Mouse (Mus musculus): Measurements from ENCODE around the gene Pxdc1. TPM values are rescaled to one million over a fixed set of nuclear protein-coding genes. Genes with fewer than 3 reads are reported as not detected.

Pxdc1 gene
- polyA plus RNA-seq, 1 experiment from 2014 or later: 9.2 TPM

DNA sequence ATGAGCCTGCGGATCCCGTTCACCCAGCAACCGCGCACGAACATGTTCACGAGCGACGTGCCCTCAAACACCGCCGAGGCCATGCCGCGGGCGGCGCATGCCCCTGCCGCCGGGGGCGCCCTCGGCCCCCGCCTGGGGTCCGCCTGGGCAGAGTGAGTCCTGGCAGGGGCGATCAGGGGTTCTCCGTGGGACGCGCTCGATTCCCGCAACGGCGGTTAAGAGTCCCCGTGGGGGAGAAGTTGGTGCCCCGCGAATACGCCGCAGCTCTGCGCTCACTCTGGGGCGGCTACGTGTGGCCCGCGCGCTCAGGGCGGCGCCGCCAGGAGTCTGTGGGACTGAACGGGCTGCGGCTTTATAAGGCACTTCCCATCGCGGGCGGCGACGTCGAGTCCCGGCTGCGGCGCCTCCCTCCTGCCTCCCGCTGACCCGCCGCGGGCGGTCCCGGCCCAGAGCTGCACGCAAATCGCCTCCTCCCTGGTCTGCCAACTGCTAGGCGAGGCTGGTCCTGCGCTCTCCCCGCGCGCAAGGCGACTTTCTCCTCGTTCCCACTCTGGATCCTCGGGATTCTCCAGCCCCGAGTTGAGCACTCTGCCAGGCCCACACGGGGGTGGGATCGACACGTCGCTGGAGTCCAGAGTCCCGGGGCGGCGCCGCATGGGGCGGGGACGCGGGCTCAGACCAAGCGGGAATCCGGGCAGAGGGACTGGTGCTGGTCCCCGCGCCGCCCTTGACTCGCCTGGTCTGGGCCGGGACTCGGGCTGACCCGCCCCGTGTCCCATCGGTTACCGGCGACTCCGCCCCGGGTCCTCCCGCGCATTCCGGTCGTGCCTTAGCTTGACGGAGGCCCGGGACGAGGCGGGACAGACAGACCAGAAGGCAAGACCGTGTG lies 689 bp downstream of the Pxdc1 start:
- peak; percentile 74 for ATAC-seq
- Histone ChIP-seq H3K27me3 (ENCODE audit: control insufficient read depth, insufficient read depth, low read depth, low read length) (peaks cover 31% of the 10 kb centered on the region), H3K9ac (ENCODE audit: low read depth, low read length) (peak overlapping the region; percentile 59), H3K27ac (ENCODE audit: low read length) (peak overlapping the region; percentile 4; the same call in 1 of the 2 replicates), H3K4me1 (ENCODE audit: control insufficient read depth, insufficient read depth, low read length) (peaks cover 19% of the 10 kb centered on the region), H3K4me3 (ENCODE audit: low read depth, low read length) (peak overlapping the region; percentile 60), H3K4me2 (ENCODE audit: low read length) (peak overlapping the region; percentile 99), H3K36me3 (ENCODE audit: control insufficient read depth, insufficient read depth, low read length) (no peaks in the 10 kb centered on the region), H3K9me3 (replicated peaks; ENCODE audit: control insufficient read depth, low read length, poor library complexity, severe bottlenecking) (no peaks in the 10 kb centered on the region)
- under 1% methylated on average over 100 of the region's 105 CpGs for WGBS

DNA sequence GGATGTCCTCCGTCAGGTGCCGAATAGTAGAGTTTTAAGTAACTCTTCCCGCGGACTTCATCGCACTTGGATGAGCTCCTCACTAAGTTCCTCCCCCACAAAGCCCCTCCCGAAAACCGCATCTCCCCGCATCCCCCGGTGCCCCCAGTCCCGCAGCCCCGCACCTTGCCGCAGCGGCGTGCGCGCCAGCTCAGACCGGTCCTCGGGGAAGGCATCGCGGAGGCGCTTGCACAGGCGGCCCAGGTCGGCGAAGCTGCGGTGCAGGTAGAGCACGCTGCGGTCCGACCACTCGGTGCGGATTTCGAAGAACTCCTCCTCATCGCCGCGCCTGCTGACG lies 1.3 kb downstream of the Pxdc1 start:
- peaks cover 19% of the 10 kb centered on the region for H3K4me1 ChIP-seq (ENCODE audit: control insufficient read depth, insufficient read depth, low read length)
- H3K27me3 ChIP-seq (ENCODE audit: control insufficient read depth, insufficient read depth, low read depth, low read length): peaks cover 31% of the 10 kb centered on the region
- H3K36me3 ChIP-seq (ENCODE audit: control insufficient read depth, insufficient read depth, low read length): no peaks in the 10 kb centered on the region
- peak overlapping the region; percentile 59 for H3K9ac ChIP-seq (ENCODE audit: low read depth, low read length)
- H3K27ac ChIP-seq (ENCODE audit: low read length): no peak overlapping the region
- under 1% methylated on average over 35 of the region's 35 CpGs for WGBS
- no peaks in the 10 kb centered on the region for H3K9me3 ChIP-seq (replicated peaks; ENCODE audit: control insufficient read depth, low read length, poor library complexity, severe bottlenecking)
- ATAC-seq: peak; percentile 77
- peak overlapping the region; percentile 99 for H3K4me2 ChIP-seq (ENCODE audit: low read length)
- H3K4me3 ChIP-seq (ENCODE audit: low read depth, low read length): peak overlapping the region; percentile 60

DNA sequence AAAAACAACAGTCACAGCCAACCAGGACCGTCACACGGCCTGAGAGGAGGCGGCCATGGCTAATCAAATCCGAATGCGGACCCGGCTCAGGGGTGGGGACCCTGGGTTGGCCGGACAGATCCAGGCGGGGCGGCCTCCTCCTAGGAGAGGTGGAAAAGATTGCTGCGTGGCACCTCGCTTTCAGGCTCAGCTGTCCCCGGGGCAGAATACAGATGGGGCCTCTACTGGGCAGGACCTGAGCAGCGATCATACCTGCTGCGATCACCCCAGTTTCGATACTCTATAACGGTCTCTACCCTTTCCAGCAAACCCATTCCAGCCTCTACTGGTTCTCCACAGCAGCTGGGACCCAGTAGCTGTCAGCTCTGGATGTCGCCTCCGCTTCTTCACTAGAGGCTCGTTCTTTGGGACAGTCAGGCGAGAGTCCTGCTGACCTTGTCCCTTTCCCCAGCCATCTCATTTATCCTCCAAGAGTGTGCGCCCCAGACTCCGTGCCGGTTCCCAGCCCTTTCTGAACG lies 1.8 kb downstream of the Pxdc1 start:
- ATAC-seq: peak; percentile 21; the same call in 1 of the 2 replicates
- Histone ChIP-seq H3K9ac (ENCODE audit: low read depth, low read length) (peak overlapping the region; percentile 59), H3K4me3 (ENCODE audit: low read depth, low read length) (peak overlapping the region; percentile 60), H3K4me2 (ENCODE audit: low read length) (peak overlapping the region; percentile 99), H3K27ac (ENCODE audit: low read length) (no peak overlapping the region), H3K4me1 (ENCODE audit: control insufficient read depth, insufficient read depth, low read length) (peaks cover 19% of the 10 kb centered on the region), H3K36me3 (ENCODE audit: control insufficient read depth, insufficient read depth, low read length) (no peaks in the 10 kb centered on the region), H3K27me3 (ENCODE audit: control insufficient read depth, insufficient read depth, low read depth, low read length) (peaks cover 31% of the 10 kb centered on the region), H3K9me3 (replicated peaks; ENCODE audit: control insufficient read depth, low read length, poor library complexity, severe bottlenecking) (no peaks in the 10 kb centered on the region)
- 2% methylated on average over 24 of the region's 24 CpGs for WGBS

DNA sequence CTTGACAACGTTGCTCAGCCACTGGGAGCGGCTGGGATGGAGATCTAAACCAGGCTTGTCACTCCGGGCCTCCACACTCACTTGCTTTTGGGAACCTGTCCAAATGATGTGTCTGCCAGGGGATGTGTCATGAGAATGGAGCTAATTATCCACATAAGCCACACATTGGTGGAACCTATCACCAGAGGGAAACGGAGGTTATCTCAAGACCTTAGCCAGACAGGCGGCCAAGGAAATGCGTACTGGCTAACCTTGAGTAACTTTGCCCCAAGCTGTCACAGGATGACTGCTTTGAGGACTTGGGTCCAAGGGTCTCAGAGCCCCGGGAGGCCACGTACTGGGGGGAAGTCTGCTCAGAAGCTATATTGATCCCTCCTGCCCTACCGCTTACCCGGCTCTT lies 2.3 kb downstream of the Pxdc1 start:
- peaks cover 30% of the 10 kb centered on the region for H3K27me3 ChIP-seq (ENCODE audit: control insufficient read depth, insufficient read depth, low read depth, low read length)
- 25% methylated on average over 10 of the region's 10 CpGs for WGBS
- no peaks in the 10 kb centered on the region for H3K9me3 ChIP-seq (replicated peaks; ENCODE audit: control insufficient read depth, low read length, poor library complexity, severe bottlenecking)
- ATAC-seq: no peak
- peak overlapping the region; percentile 99 for H3K4me2 ChIP-seq (ENCODE audit: low read length)
- H3K9ac ChIP-seq (ENCODE audit: low read depth, low read length): no peak overlapping the region
- H3K36me3 ChIP-seq (ENCODE audit: control insufficient read depth, insufficient read depth, low read length): no peaks in the 10 kb centered on the region
- H3K4me3 ChIP-seq (ENCODE audit: low read depth, low read length): peak overlapping the region; percentile 60; the same call in 1 of the 2 replicates
- H3K27ac ChIP-seq (ENCODE audit: low read length): no peak overlapping the region
- peaks cover 19% of the 10 kb centered on the region for H3K4me1 ChIP-seq (ENCODE audit: control insufficient read depth, insufficient read depth, low read length)

DNA sequence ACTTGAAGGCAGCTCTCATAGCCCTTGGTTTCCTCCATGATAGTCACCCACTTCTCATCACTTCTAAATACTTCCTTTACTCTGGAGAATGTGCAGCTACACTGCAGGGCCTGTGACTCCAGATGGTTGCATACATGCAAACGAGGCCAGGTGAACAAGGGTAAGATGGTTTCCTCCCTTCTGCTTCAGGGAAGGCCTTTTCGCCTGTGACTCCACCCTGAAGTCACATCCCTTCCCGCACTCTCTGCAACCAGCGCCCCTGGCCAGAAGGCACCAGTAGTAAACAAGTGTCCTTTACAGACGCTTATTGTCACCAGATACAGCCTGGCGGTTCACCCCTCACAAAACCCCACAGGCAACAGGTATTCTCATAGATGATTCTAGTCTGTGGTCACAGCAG lies 2.9 kb downstream of the Pxdc1 start:
- no peak overlapping the region for H3K9ac ChIP-seq (ENCODE audit: low read depth, low read length)
- 63% methylated on average over 6 of the region's 6 CpGs for WGBS
- peak overlapping the region; percentile 18; the same call in 1 of the 2 replicates for H3K4me3 ChIP-seq (ENCODE audit: low read depth, low read length)
- no peak for ATAC-seq
- H3K36me3 ChIP-seq (ENCODE audit: control insufficient read depth, insufficient read depth, low read length): no peaks in the 10 kb centered on the region
- H3K9me3 ChIP-seq (replicated peaks; ENCODE audit: control insufficient read depth, low read length, poor library complexity, severe bottlenecking): no peaks in the 10 kb centered on the region
- peaks cover 29% of the 10 kb centered on the region for H3K27me3 ChIP-seq (ENCODE audit: control insufficient read depth, insufficient read depth, low read depth, low read length)
- H3K27ac ChIP-seq (ENCODE audit: low read length): no peak overlapping the region
- H3K4me2 ChIP-seq (ENCODE audit: low read length): peak overlapping the region; percentile 99
- H3K4me1 ChIP-seq (ENCODE audit: control insufficient read depth, insufficient read depth, low read length): peaks cover 19% of the 10 kb centered on the region

DNA sequence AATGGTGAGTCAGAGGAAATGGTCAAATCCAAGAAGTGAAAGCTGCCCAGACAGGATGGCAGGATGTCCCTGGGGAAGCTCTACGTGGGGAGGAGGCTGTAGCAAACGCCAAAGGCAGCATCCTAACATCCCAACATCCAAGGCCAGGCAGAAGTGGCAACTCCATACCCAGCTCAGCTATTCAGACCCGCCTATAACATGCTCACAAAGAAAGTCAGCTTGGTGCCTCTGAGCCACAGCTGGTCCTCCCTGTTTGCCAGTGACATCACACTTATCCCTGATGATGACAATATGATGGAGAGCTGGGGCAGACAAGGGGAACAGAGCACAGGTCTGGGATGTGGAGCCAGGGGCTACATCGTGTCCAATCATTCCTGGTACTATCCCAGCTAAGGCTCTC lies 5.5 kb downstream of the Pxdc1 start:
- WGBS: 67% methylated on average over 4 of the region's 4 CpGs
- Histone ChIP-seq H3K9ac (ENCODE audit: low read depth, low read length) (no peak overlapping the region), H3K27me3 (ENCODE audit: control insufficient read depth, insufficient read depth, low read depth, low read length) (peaks cover 19% of the 10 kb centered on the region), H3K9me3 (replicated peaks; ENCODE audit: control insufficient read depth, low read length, poor library complexity, severe bottlenecking) (no peaks in the 10 kb centered on the region), H3K4me1 (ENCODE audit: control insufficient read depth, insufficient read depth, low read length) (peaks cover 15% of the 10 kb centered on the region), H3K36me3 (ENCODE audit: control insufficient read depth, insufficient read depth, low read length) (no peaks in the 10 kb centered on the region), H3K27ac (ENCODE audit: low read length) (no peak overlapping the region), H3K4me2 (ENCODE audit: low read length) (no peak overlapping the region), H3K4me3 (ENCODE audit: low read depth, low read length) (no peak overlapping the region)
- ATAC-seq: no peak

DNA sequence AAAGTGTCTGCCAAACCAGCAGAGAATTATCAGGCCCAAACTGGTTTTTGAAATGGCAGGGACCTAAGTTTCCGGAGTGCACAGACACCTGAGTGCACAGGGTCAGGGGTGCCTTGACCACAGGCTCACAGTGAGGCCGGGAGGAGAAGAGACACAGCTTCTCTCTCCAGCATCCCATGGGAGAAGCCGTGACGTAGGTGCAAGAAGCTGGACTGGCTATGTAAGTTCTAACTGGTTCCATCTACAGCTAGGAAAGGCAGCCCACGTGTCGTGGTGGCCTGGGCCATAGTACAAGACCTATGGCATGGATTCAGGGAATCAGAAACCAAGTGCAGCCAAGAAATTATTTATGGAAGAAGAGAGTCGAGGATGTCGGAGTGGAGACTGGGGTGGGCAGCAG lies 6.1 kb downstream of the Pxdc1 start:
- H3K9me3 ChIP-seq (replicated peaks; ENCODE audit: control insufficient read depth, low read length, poor library complexity, severe bottlenecking): no peaks in the 10 kb centered on the region
- H3K27me3 ChIP-seq (ENCODE audit: control insufficient read depth, insufficient read depth, low read depth, low read length): peaks cover 19% of the 10 kb centered on the region
- no peak overlapping the region for H3K27ac ChIP-seq (ENCODE audit: low read length)
- H3K4me3 ChIP-seq (ENCODE audit: low read depth, low read length): no peak overlapping the region
- peaks cover 13% of the 10 kb centered on the region for H3K4me1 ChIP-seq (ENCODE audit: control insufficient read depth, insufficient read depth, low read length)
- 89% methylated on average over 8 of the region's 8 CpGs for WGBS
- no peak for ATAC-seq
- no peak overlapping the region for H3K9ac ChIP-seq (ENCODE audit: low read depth, low read length)
- H3K4me2 ChIP-seq (ENCODE audit: low read length): no peak overlapping the region
- no peaks in the 10 kb centered on the region for H3K36me3 ChIP-seq (ENCODE audit: control insufficient read depth, insufficient read depth, low read length)

DNA sequence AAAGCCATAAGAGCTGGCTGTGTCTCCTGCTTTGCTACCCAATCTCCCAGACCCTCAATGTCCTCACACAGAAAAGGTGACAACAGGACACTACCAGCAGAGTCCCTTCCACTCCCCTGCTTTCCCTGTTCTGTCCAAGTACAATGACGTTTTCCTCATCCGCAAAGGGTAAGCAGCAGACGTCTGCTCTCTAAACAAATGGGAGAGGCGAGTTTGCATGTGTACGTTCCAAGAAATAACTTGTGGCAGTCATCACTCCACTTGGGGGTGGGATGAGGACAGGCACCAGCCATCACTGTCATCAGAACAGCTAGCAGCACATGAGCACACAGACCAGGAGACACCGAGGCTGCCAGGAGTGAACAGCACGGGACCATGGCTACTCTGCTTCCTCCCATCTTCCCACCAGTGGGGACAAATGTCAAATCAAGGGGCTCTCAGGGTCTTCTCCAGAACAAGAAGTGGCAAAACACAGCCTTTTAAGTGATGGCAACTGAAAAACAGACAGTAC lies 7.0 kb downstream of the Pxdc1 start:
- Histone ChIP-seq H3K4me3 (ENCODE audit: low read depth, low read length) (no peak overlapping the region), H3K9me3 (replicated peaks; ENCODE audit: control insufficient read depth, low read length, poor library complexity, severe bottlenecking) (no peaks in the 10 kb centered on the region), H3K9ac (ENCODE audit: low read depth, low read length) (no peak overlapping the region), H3K36me3 (ENCODE audit: control insufficient read depth, insufficient read depth, low read length) (no peaks in the 10 kb centered on the region), H3K4me1 (ENCODE audit: control insufficient read depth, insufficient read depth, low read length) (peaks cover 6% of the 10 kb centered on the region; the same call in 1 of the 2 replicates), H3K4me2 (ENCODE audit: low read length) (no peak overlapping the region), H3K27ac (ENCODE audit: low read length) (no peak overlapping the region), H3K27me3 (ENCODE audit: control insufficient read depth, insufficient read depth, low read depth, low read length) (peaks cover 14% of the 10 kb centered on the region)
- no peak for ATAC-seq
- WGBS: 70% methylated on average over 7 of the region's 7 CpGs

DNA sequence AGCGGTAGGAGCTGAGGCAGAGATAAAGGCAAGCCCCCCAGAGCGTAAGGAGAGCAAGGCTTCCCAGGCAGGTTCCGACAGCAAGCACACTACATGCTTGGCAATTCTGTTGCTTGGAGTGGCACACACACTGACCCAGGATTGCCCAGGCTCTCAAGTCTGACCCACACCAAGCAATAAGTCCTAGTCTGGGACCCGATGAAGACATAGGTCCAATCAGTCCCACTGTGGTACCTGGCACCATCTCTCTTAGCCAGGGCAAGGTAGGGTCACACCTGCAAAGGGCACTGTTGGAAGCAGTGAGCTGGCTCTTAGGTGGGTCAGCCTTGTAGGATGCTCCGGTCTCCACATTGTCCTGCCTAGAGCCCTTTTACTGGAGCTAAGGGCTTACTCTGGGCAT lies 7.8 kb downstream of the Pxdc1 start:
- ATAC-seq: no peak
- H3K4me3 ChIP-seq (ENCODE audit: low read depth, low read length): no peak overlapping the region
- H3K4me1 ChIP-seq (ENCODE audit: control insufficient read depth, insufficient read depth, low read length): no peaks in the 10 kb centered on the region; the same call in 1 of the 2 replicates
- no peak overlapping the region for H3K27ac ChIP-seq (ENCODE audit: low read length)
- no peaks in the 10 kb centered on the region for H3K36me3 ChIP-seq (ENCODE audit: control insufficient read depth, insufficient read depth, low read length)
- H3K27me3 ChIP-seq (ENCODE audit: control insufficient read depth, insufficient read depth, low read depth, low read length): peaks cover 8% of the 10 kb centered on the region
- WGBS: 94% methylated on average over 5 of the region's 5 CpGs
- no peaks in the 10 kb centered on the region for H3K9me3 ChIP-seq (replicated peaks; ENCODE audit: control insufficient read depth, low read length, poor library complexity, severe bottlenecking)
- H3K9ac ChIP-seq (ENCODE audit: low read depth, low read length): no peak overlapping the region
- no peak overlapping the region for H3K4me2 ChIP-seq (ENCODE audit: low read length)

Measured in midbrain, embryonic 16.5 days (tissue).